Comparison of ENCODE assay signal across 7 mouse cellular contexts in the genomic region with DNA sequence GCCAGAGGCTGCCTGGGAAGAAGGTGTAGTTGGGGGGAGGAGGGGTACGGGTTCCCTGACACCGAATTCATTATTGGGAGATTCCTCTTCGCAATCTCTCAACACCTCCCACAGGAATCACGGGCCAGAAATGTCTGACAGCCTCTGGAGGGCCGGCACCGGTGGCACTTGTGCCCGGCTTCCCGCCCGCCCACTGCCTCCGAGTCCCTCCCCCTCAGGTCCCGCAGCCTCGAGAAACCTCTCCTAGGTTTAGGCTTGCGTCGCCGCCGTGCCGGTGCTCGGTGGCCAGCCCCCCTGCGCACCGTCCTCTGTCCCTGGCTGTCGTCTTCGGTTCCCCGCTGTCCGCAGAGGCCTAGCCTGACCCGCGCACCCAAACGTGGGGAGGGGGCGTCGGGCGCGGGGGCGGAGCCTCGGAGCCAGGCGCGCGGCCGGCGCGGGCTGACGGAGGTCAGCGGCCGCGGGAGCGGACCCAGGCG. TPM values are rescaled to one million over a fixed set of nuclear protein-coding genes. Genes with fewer than 3 reads are reported as not detected.
A peak's percentile ranks its signal among the peaks of the same experiment; 100 is the strongest.
DNase-seq lines count a peak whose midpoint lies in the region; ATAC-seq lines count a peak whose summit lies in the region.

A gene (plus strand): TSS at position 416 of the 476 bp plus-strand sequence.

- H3K36me3 ChIP-seq in limb, embryonic 12.5 days = no peaks in the 10 kb centered on the region
- H3K36me3 ChIP-seq in neural tube, embryonic 11.5 days (ENCODE audit: control insufficient read depth, insufficient read depth, low read length) = no peaks in the 10 kb centered on the region

- peaks cover 37% of the 10 kb centered on the region for H3K27me3 ChIP-seq in limb, embryonic 12.5 days
- H3K27me3 ChIP-seq in neural tube, embryonic 11.5 days (ENCODE audit: control insufficient read depth, insufficient read depth, low read length) = peaks cover 4% of the 10 kb centered on the region; the same call in 1 of the 2 replicates

- ATAC-seq in limb, embryonic 12.5 days (ENCODE audit: insufficient number of reproducible peaks, insufficient read depth, low FRiP score, low TSS enrichment, low read depth) = peak; percentile 53
- peak; percentile 72 for ATAC-seq in neural tube, embryonic 11.5 days (ENCODE audit: insufficient read depth, low FRiP score, low TSS enrichment)

- WGBS in limb, embryonic 12.5 days = 1% methylated on average over 38 of the region's 45 CpGs
- 0% methylated on average over 45 of the region's 45 CpGs for WGBS in neural tube, embryonic 11.5 days

- peak within 1 kb of the TSS; percentile 80 for H3K4me3 ChIP-seq in limb, embryonic 12.5 days (replicated peaks)
- peak within 1 kb of the TSS; percentile 60 for H3K4me3 ChIP-seq in neural tube, embryonic 11.5 days (ENCODE audit: low read depth, low read length)

- H3K27ac ChIP-seq in limb, embryonic 12.5 days = peak within 1 kb of the TSS; percentile 35; the same call in 1 of the 2 replicates
- H3K27ac ChIP-seq in neural tube, embryonic 11.5 days (ENCODE audit: low read depth, low read length) = peak within 1 kb of the TSS; percentile 76

- peaks cover 21% of the 10 kb centered on the region for H3K4me1 ChIP-seq in limb, embryonic 12.5 days (replicated peaks)
- H3K4me1 ChIP-seq in neural tube, embryonic 11.5 days (ENCODE audit: control insufficient read depth, insufficient read depth, low read length) = peaks cover 13% of the 10 kb centered on the region

- H3K4me2 ChIP-seq in limb, embryonic 12.5 days = peak within 1 kb of the TSS; percentile 95
- peak within 1 kb of the TSS; percentile 89 for H3K4me2 ChIP-seq in neural tube, embryonic 11.5 days (ENCODE audit: low read depth)

- no peaks in the 10 kb centered on the region for H3K9me3 ChIP-seq in limb, embryonic 12.5 days
- H3K9me3 ChIP-seq in neural tube, embryonic 11.5 days (ENCODE audit: control insufficient read depth, low read length) = no peaks in the 10 kb centered on the region

- H3K9ac ChIP-seq in limb, embryonic 12.5 days (replicated peaks) = peak within 1 kb of the TSS; percentile 83
- peak within 1 kb of the TSS; percentile 73 for H3K9ac ChIP-seq in neural tube, embryonic 11.5 days (ENCODE audit: low read length)

- DNase-seq in right cerebral cortex, adult 18-20 months = peak; percentile 72
- DNase-seq in right cerebral cortex, postnatal 4 days = no peak
- peak; percentile 77 to 79 for DNase-seq in cerebellum, adult 18-20 months
- peak; percentile 20 for DNase-seq in heart, postnatal 4 days
- peak; percentile 58 for DNase-seq in neural tube, embryonic 11.5 days (ENCODE audit: low spot score)
- no peak for DNase-seq in gastrocnemius, postnatal 25 days

RNA-seq across cellular contexts. Expression of the gene that starts here (rescaled TPM):
- total RNA-seq in heart, postnatal 4 days (2021) = under 1 TPM; 0.34 to 0.91 TPM
- 6.1 and 6.5 TPM in 2 replicates for polyA plus RNA-seq in limb, embryonic 12.5 days (2016; fragmentation: Nextera tagmentation; extraction: Ambion mirVana)
- 7.4 and 8.4 TPM in 2 replicates for polyA plus RNA-seq in neural tube, embryonic 11.5 days (2014; fragmentation: Nextera tagmentation; extraction: Ambion mirVana)
- total RNA-seq in gastrocnemius, postnatal 25 days (2021) = under 1 TPM; 0.10 to 0.11 TPM

Comparison
In these comparisons a context has a peak if more than half of its experiments do, and no peak if none do; other contexts are left out.
1. DNase-seq: peak in right cerebral cortex, adult 18-20 months (single experiment), cerebellum, adult 18-20 months (2 of 2) and neural tube, embryonic 11.5 days (single experiment); none in right cerebral cortex, postnatal 4 days (single experiment) and gastrocnemius, postnatal 25 days (single experiment).
2. Peak in DNase-seq in heart, postnatal 4 days; RNA of the gene not detected or under 1 TPM.